Mouse (Mus musculus) heart, postnatal 14 days (tissue): ENCODE results near the gene Pym1. TPM values are rescaled to one million over a fixed set of nuclear protein-coding genes. Genes with fewer than 3 reads are reported as not detected.

ENCODE experiments used
- DNase-seq, 2 experiments: peaks; one replicate each; pipeline ENCODE4 v3.0.0; 2021 to 2022
- intact Hi-C: fragments of 180-260 bp; cut with DNase I; formaldehyde crosslinking; loops from one replicate; pipeline ENCODE4 v1.15.1; 2025
- total RNA-seq, 2 experiments: library from RNA; stranded (reverse); gene quantifications; 2 replicates each; pipeline ENCODE4 v1.2.3; 2021

Pym1 gene
- total RNA-seq, 2 experiments from 2014 or later, result 8.5 to 9.0 TPM

GRCm38 (mm10) chr10:128803771-128804270 is 56.1 kb downstream of the Pym1 start, which contains the start of gene Dnajc14:
Gene Dnajc14, plus strand, starts transcription at chr10:128804062.
- peak; percentile 56 to 69 for DNase-seq
- intact Hi-C loops, result loop anchor here (2.0 kb wide), 2 partner anchors 29 to 55 kb away; no protein-coding TSS in a partner anchor

- intact Hi-C loops, result loop anchor here (2.0 kb wide), 1 partner anchor 56 kb away; no protein-coding TSS in a partner anchor
- peak; percentile 68 to 78 for DNase-seq
Observed at GRCm38 (mm10) chr10:128804271-128805091, 56.8 kb downstream of the Pym1 start, which contains the start of gene Tmem198b. Gene Tmem198b, minus strand, starts transcription at chr10:128804370.

- intact Hi-C loops, result loop anchor here (2.0 kb wide), 1 partner anchor 57 kb away; no protein-coding TSS in a partner anchor
- peak; percentile 96 for DNase-seq
Observed at GRCm38 (mm10) chr10:128805092-128806000, 57.7 kb downstream of the Pym1 start.

GRCm38 (mm10) chr10:128806086-128806485 is 58.4 kb downstream of the Pym1 start:
- no peak for DNase-seq
- intact Hi-C loops, result loop anchor here (2.0 kb wide), 1 partner anchor 15 kb away; the partner anchor contains the start of gene Ormdl2

GRCm38 (mm10) chr10:128807018-128807417 is 59.3 kb downstream of the Pym1 start:
- no peak for DNase-seq
- intact Hi-C loops, result loop anchor here (2.0 kb wide), 1 partner anchor 14 kb away; the partner anchor contains the start of gene Ormdl2

Other genes starting within 250 kb of the Pym1 start
- gene Myl6b, start 249.2 kb upstream of the Pym1 start, total RNA-seq, result 1 to 10 TPM; 3.3 to 4.3 TPM
- 10 to 100 TPM; 22.3 to 23.6 TPM for gene Esyt1, start 222.0 kb upstream of the Pym1 start, total RNA-seq
- 1 to 10 TPM; 7.0 to 8.4 TPM for gene Zc3h10, start 200.1 kb upstream of the Pym1 start, total RNA-seq
- gene Rpl41, start 198.6 kb upstream of the Pym1 start, total RNA-seq, result 1,000 to 10,000 TPM; 1,645 to 1,937 TPM
- gene Pa2g4, start 181.9 kb upstream of the Pym1 start, total RNA-seq, result 10 to 100 TPM; 48.4 to 51.6 TPM
- 1 to 10 TPM; 6.8 to 7.8 TPM for gene Erbb3, start 158.2 kb upstream of the Pym1 start, total RNA-seq
- gene Rps26, start 121.1 kb upstream of the Pym1 start, total RNA-seq, result 100 to 1,000 TPM; 264 to 297 TPM
- gene Ikzf4, start 101.9 kb upstream of the Pym1 start, total RNA-seq, result 1 to 10 TPM; 1.3 to 1.5 TPM
- 10 to 100 TPM; 17.3 to 17.4 TPM for gene Suox, start 73.8 kb upstream of the Pym1 start, total RNA-seq
- 10 to 100 TPM; 66.5 to 71.8 TPM for gene Rab5b, start 51.6 kb upstream of the Pym1 start, total RNA-seq
- under 1 TPM; 0.66 to 0.93 TPM for gene Pmel, start 43.7 kb upstream of the Pym1 start, total RNA-seq
- gene Cdk2, start 42.9 kb upstream of the Pym1 start, total RNA-seq, result 10 to 100 TPM; 18.9 to 19.9 TPM
- gene Dgka, start 3.0 kb upstream of the Pym1 start, total RNA-seq, result 10 to 100 TPM; 12.4 to 15.7 TPM
- 1 to 10 TPM; 4.5 to 5.8 TPM for gene Mmp19, start 43.0 kb downstream of the Pym1 start, total RNA-seq
- gene Dnajc14, start 56.2 kb downstream of the Pym1 start, total RNA-seq, result 10 to 100 TPM; 37.9 to 38.7 TPM
- gene Tmem198b, start 56.5 kb downstream of the Pym1 start, total RNA-seq, result 10 to 100 TPM in 1 of 2 experiments, 1 to 10 TPM in 1; 8.6 to 11.1 TPM
- 10 to 100 TPM; 40.9 to 44.9 TPM for gene Sarnp, start 69.4 kb downstream of the Pym1 start, total RNA-seq
- 10 to 100 TPM in 1 of 2 experiments, 1 to 10 TPM in 1; 6.5 to 10.2 TPM for gene Ormdl2, start 73.8 kb downstream of the Pym1 start, total RNA-seq
- gene Gdf11, start 143.8 kb downstream of the Pym1 start, total RNA-seq, result 1 to 10 TPM; 2.8 TPM
- 100 to 1,000 TPM; 127 to 131 TPM for gene Cd63, start 153.1 kb downstream of the Pym1 start, total RNA-seq
- 1 to 10 TPM; 8.6 to 9.5 TPM for gene Rdh5, start 175.0 kb downstream of the Pym1 start, total RNA-seq
- 100 to 1,000 TPM; 177 to 183 TPM for gene Bloc1s1, start 176.1 kb downstream of the Pym1 start, total RNA-seq
- 100 to 1,000 TPM; 163 to 167 TPM for gene Itga7, start 185.9 kb downstream of the Pym1 start, total RNA-seq
- not detected for gene Mettl7b, start 213.1 kb downstream of the Pym1 start, total RNA-seq
- not detected for gene Olfr9, start 241.5 kb downstream of the Pym1 start, total RNA-seq